Mouse (Mus musculus) adipocyte (in vitro differentiated cells): ENCODE results near the gene Olfr1189.
A peak's percentile ranks its signal among the peaks of the same experiment; 100 is the strongest.
"Not testable (repeated sequence)": the region's sequence is repeated elsewhere in the genome, so short reads cannot be mapped to it uniquely, and the experiment has no call there.

Source experiments
- DNase-seq: peaks from one replicate; pipeline ENCODE4 v3.0.0-alpha.2; 2016; ENCODE audit warnings: low spot score

Olfr1189 gene

DNA sequence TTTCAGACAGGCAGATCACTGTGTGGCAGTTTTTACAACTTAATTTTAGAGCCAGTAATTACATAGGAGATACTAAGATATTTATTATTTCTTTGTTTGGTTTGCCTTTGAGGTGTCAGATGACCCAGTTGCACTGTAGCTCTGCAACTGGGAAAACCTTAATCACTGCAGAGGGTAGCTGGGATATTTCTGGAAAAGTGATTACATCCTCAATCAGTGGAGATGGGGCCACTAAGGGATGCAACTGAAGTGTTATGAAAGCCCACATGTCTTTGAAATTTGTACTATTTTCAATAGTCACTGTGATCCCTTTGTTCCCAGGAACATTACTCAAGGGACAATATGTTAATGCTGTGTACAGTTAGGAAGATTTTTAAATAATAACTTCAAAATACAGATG is at the start of gene Olfr1189:
Olfr1189 (plus strand) TSS at position 301 of the 400 bp plus-strand sequence.
- no peak for DNase-seq

DNA sequence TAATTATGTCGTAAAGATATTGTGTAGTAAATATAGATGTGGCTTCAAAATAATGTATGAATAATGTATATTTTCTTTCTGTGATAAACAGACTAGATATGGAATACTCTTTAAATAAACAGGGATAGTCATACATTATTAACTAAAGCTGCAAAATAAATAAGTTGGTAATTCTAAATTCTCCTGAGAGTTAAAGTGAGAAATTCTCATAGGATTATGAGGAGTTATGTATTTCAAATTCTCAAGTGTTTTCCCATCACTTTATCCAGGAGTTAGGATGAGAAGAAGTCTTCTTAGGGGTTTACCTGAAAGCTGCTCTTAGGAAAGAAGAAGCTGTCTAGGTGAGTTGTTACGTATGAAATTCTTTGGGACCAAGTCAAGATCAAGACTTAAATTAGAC is 29.6 kb upstream of the Olfr1189 start, which contains the start of gene Olfr1188:
Olfr1188 (plus strand) TSS at position 301 of the 400 bp plus-strand sequence.
- DNase-seq, result no peak

DNA sequence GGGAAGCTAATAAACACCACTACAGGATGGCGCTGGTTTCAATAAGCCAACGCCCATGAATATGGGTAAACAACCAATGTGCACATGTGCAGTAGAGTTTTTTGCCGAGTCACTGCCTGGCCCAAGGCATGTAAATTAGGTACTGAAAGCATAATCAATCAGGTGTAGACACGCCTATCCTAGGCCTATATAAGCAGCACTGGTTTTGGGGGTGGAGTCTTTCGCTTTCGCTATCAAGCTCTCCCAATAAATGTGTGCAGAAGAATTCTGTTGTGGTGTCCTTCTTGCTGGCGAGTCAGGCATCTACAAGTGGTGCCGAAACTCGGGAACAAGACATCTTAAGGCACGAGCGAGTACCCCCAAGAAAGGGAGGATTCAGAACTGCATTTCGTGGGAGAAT is 13.6 kb upstream of the Olfr1189 start:
- peak; percentile 31 for DNase-seq

DNA sequence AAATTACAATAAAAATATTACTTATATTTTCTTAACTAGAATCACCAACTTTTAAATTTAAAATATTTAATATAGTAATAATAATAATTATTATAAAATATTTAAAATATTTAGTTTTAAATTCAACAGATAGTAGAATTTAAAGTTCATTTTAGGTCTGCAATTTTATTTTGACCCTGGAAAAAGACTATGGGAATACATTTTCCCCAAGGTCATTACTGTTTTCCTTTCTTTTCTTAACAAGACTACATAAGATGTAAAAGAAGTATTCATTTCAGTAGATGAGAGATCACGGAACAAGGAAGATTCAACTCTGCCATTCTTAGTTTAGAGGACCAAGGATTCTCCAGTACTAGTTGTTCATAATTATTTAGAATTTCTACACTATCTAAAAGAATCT is 54.0 kb downstream of the Olfr1189 start, which contains the start of gene Olfr1191-ps1:
Olfr1191-ps1 (plus strand) TSS at position 301 of the 400 bp plus-strand sequence.
- DNase-seq, result not testable (repeated sequence)
